Mouse (Mus musculus): ENCODE data around the gene Synrg. TPM values are rescaled to one million over a fixed set of nuclear protein-coding genes. Genes with fewer than 3 reads are reported as not detected.

The Synrg gene
- polyA plus RNA-seq, 1 experiment from 2014 or later, result 26.4 TPM

- Histone ChIP-seq H3K4me1 (ENCODE audit: control insufficient read depth, insufficient read depth, low read length) (no peaks in the 10 kb centered on the region), H3K9ac (ENCODE audit: low read depth, low read length) (no peak overlapping the region), H3K27ac (ENCODE audit: low read length) (no peak overlapping the region), H3K36me3 (ENCODE audit: control insufficient read depth, insufficient read depth, low read length) (peaks cover 31% of the 10 kb centered on the region), H3K9me3 (replicated peaks; ENCODE audit: control insufficient read depth, low read length, poor library complexity, severe bottlenecking) (no peaks in the 10 kb centered on the region), H3K27me3 (ENCODE audit: control insufficient read depth, insufficient read depth, low read depth, low read length) (no peaks in the 10 kb centered on the region), H3K4me2 (ENCODE audit: low read length) (no peak overlapping the region), H3K4me3 (ENCODE audit: low read depth, low read length) (no peak overlapping the region)
- WGBS, result 93% methylated on average over 13 of the region's 13 CpGs
- ATAC-seq, result no peak
These were observed 12.2 kb downstream of the Synrg start for GRCm38 (mm10) chr11:83976236-83976977.

- Histone ChIP-seq H3K4me2 (ENCODE audit: low read length) (no peak overlapping the region), H3K4me1 (ENCODE audit: control insufficient read depth, insufficient read depth, low read length) (no peaks in the 10 kb centered on the region), H3K4me3 (ENCODE audit: low read depth, low read length) (no peak overlapping the region), H3K9ac (ENCODE audit: low read depth, low read length) (no peak overlapping the region), H3K9me3 (replicated peaks; ENCODE audit: control insufficient read depth, low read length, poor library complexity, severe bottlenecking) (no peaks in the 10 kb centered on the region), H3K27ac (ENCODE audit: low read length) (no peak overlapping the region), H3K36me3 (ENCODE audit: control insufficient read depth, insufficient read depth, low read length) (peaks cover 35% of the 10 kb centered on the region), H3K27me3 (ENCODE audit: control insufficient read depth, insufficient read depth, low read depth, low read length) (no peaks in the 10 kb centered on the region)
- WGBS, result 84% methylated on average over 2 of the region's 2 CpGs
- no peak for ATAC-seq
These were observed 13.6 kb downstream of the Synrg start for GRCm38 (mm10) chr11:83977810-83978209.

GRCm38 (mm10) chr11:83979992-83980391 is 15.8 kb downstream of the Synrg start:
- Histone ChIP-seq H3K36me3 (ENCODE audit: control insufficient read depth, insufficient read depth, low read length) (peaks cover 46% of the 10 kb centered on the region), H3K9ac (ENCODE audit: low read depth, low read length) (no peak overlapping the region)

GRCm38 (mm10) chr11:83981338-83981737 is 17.1 kb downstream of the Synrg start:
- WGBS, result 82% methylated on average over 10 of the region's 10 CpGs
- Histone ChIP-seq H3K27me3 (ENCODE audit: control insufficient read depth, insufficient read depth, low read depth, low read length) (no peaks in the 10 kb centered on the region), H3K4me3 (ENCODE audit: low read depth, low read length) (no peak overlapping the region), H3K4me2 (ENCODE audit: low read length) (no peak overlapping the region), H3K27ac (ENCODE audit: low read length) (no peak overlapping the region), H3K9me3 (replicated peaks; ENCODE audit: control insufficient read depth, low read length, poor library complexity, severe bottlenecking) (no peaks in the 10 kb centered on the region), H3K36me3 (ENCODE audit: control insufficient read depth, insufficient read depth, low read length) (peaks cover 52% of the 10 kb centered on the region), H3K9ac (ENCODE audit: low read depth, low read length) (no peak overlapping the region), H3K4me1 (ENCODE audit: control insufficient read depth, insufficient read depth, low read length) (no peaks in the 10 kb centered on the region)
- no peak for ATAC-seq

More at GRCm38 (mm10) chr11:83979992-83980391, 15.8 kb downstream of the Synrg start:
- Histone ChIP-seq H3K27ac (ENCODE audit: low read length) (no peak overlapping the region), H3K4me2 (ENCODE audit: low read length) (no peak overlapping the region), H3K9me3 (replicated peaks; ENCODE audit: control insufficient read depth, low read length, poor library complexity, severe bottlenecking) (no peaks in the 10 kb centered on the region), H3K4me3 (ENCODE audit: low read depth, low read length) (no peak overlapping the region), H3K4me1 (ENCODE audit: control insufficient read depth, insufficient read depth, low read length) (no peaks in the 10 kb centered on the region), H3K27me3 (ENCODE audit: control insufficient read depth, insufficient read depth, low read depth, low read length) (no peaks in the 10 kb centered on the region)
- ATAC-seq, result no peak
- WGBS, result 94% methylated on average over 6 of the region's 6 CpGs

DNA sequence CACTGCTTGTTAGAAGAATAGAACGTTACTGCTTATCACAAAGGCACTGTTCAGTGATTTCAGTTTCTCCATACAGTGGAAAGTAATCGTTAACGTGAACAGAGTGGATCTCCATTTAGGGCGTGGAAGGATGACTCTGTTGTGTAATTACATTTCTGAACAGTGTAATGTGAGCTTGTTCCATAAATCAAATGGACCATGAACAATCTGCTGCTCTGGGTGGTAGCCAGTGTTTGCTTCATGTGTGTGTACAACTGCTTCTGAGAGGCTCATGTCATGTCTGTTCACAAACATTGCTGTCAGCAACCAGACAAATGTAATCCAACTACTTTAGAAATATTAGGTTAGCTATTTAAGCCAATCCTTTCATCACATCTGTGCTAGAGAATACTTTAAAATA is 27.5 kb downstream of the Synrg start:
- H3K9me3 ChIP-seq (replicated peaks; ENCODE audit: control insufficient read depth, low read length, poor library complexity, severe bottlenecking), result no peaks in the 10 kb centered on the region
- H3K27me3 ChIP-seq (ENCODE audit: control insufficient read depth, insufficient read depth, low read depth, low read length), result no peaks in the 10 kb centered on the region
- no peak overlapping the region for H3K27ac ChIP-seq (ENCODE audit: low read length)
- peaks cover 54% of the 10 kb centered on the region for H3K36me3 ChIP-seq (ENCODE audit: control insufficient read depth, insufficient read depth, low read length)
- no peak overlapping the region for H3K4me2 ChIP-seq (ENCODE audit: low read length)
- ATAC-seq, result no peak
- 84% methylated on average over 4 of the region's 4 CpGs for WGBS
- no peak overlapping the region for H3K4me3 ChIP-seq (ENCODE audit: low read depth, low read length)
- H3K9ac ChIP-seq (ENCODE audit: low read depth, low read length), result no peak overlapping the region
- H3K4me1 ChIP-seq (ENCODE audit: control insufficient read depth, insufficient read depth, low read length), result no peaks in the 10 kb centered on the region

DNA sequence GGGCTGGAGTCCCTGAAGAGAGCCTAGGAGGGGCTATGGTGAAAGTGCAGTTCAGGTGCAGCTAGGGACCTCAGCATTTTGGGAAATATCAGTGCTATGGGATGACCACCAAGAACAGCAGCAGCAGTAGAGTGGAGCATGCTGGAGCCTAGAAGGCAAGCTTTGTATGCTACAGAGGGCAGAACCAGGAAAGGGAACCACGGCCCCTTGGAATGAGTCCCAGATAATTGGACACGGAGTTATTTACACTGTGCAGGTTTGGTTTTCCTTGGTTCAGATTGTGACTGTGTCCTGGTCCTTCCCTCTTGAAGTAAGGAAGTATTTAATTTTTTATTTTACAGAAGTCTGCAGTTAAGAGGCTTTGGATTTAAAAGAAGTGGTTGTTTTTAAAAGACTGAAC is 29.2 kb downstream of the Synrg start:
- Histone ChIP-seq H3K27ac (ENCODE audit: low read length) (no peak overlapping the region), H3K4me1 (ENCODE audit: control insufficient read depth, insufficient read depth, low read length) (no peaks in the 10 kb centered on the region), H3K4me3 (ENCODE audit: low read depth, low read length) (no peak overlapping the region), H3K27me3 (ENCODE audit: control insufficient read depth, insufficient read depth, low read depth, low read length) (no peaks in the 10 kb centered on the region), H3K9me3 (replicated peaks; ENCODE audit: control insufficient read depth, low read length, poor library complexity, severe bottlenecking) (no peaks in the 10 kb centered on the region), H3K36me3 (ENCODE audit: control insufficient read depth, insufficient read depth, low read length) (peaks cover 52% of the 10 kb centered on the region), H3K9ac (ENCODE audit: low read depth, low read length) (no peak overlapping the region), H3K4me2 (ENCODE audit: low read length) (no peak overlapping the region)
- WGBS, result 82% methylated on average over 2 of the region's 2 CpGs
- no peak for ATAC-seq

DNA sequence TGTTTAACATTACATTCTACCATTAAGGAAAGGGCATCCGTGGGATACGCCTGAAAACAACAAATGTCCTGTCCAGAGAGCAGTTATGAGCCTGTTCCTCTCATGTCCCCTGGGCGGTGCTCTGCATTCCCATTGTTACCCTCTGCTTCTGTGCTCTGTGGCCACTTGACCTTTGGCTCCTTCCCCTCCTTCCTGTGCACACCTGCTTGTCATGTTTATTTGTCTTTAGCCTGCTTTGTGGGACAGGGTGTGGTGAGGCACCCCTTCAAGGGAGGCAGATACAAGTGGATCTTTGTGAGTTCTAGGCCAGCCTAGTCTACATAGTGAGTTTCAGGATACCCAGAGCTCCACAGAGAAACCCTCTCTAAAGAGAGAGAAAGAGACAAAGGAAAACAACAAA is 30.3 kb downstream of the Synrg start:
- H3K9me3 ChIP-seq (replicated peaks; ENCODE audit: control insufficient read depth, low read length, poor library complexity, severe bottlenecking), result no peaks in the 10 kb centered on the region
- no peak overlapping the region for H3K4me3 ChIP-seq (ENCODE audit: low read depth, low read length)
- H3K9ac ChIP-seq (ENCODE audit: low read depth, low read length), result no peak overlapping the region
- H3K27me3 ChIP-seq (ENCODE audit: control insufficient read depth, insufficient read depth, low read depth, low read length), result no peaks in the 10 kb centered on the region
- 92% methylated on average over 3 of the region's 3 CpGs for WGBS
- no peak overlapping the region for H3K4me2 ChIP-seq (ENCODE audit: low read length)
- H3K27ac ChIP-seq (ENCODE audit: low read length), result no peak overlapping the region
- no peaks in the 10 kb centered on the region for H3K4me1 ChIP-seq (ENCODE audit: control insufficient read depth, insufficient read depth, low read length)
- peaks cover 50% of the 10 kb centered on the region for H3K36me3 ChIP-seq (ENCODE audit: control insufficient read depth, insufficient read depth, low read length)
- no peak for ATAC-seq

DNA sequence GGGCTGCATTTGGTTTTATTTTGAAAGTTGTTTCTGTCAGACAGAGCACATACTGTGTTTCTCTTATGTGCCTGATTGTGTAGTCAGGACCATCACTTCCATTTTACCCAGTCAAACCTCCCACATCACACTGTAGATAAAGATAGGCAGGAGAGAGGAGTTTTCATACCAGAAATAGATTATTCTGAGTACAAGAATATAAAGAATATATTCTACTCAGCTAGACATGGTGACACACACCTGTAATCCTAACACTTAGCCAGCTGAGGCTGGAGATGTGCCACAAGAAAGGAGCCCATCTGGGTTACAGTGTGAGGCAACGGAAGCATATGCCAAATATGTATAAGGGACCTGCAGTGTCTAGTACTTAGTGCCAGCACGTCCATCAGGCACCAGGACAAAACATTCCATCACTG is 31.3 kb downstream of the Synrg start:
- Histone ChIP-seq H3K4me2 (ENCODE audit: low read length) (no peak overlapping the region), H3K9me3 (replicated peaks; ENCODE audit: control insufficient read depth, low read length, poor library complexity, severe bottlenecking) (no peaks in the 10 kb centered on the region), H3K4me1 (ENCODE audit: control insufficient read depth, insufficient read depth, low read length) (no peaks in the 10 kb centered on the region), H3K4me3 (ENCODE audit: low read depth, low read length) (no peak overlapping the region), H3K27ac (ENCODE audit: low read length) (no peak overlapping the region), H3K36me3 (ENCODE audit: control insufficient read depth, insufficient read depth, low read length) (peaks cover 51% of the 10 kb centered on the region), H3K27me3 (ENCODE audit: control insufficient read depth, insufficient read depth, low read depth, low read length) (no peaks in the 10 kb centered on the region), H3K9ac (ENCODE audit: low read depth, low read length) (no peak overlapping the region)
- WGBS, result 93% methylated on average over 2 of the region's 2 CpGs
- no peak for ATAC-seq

DNA sequence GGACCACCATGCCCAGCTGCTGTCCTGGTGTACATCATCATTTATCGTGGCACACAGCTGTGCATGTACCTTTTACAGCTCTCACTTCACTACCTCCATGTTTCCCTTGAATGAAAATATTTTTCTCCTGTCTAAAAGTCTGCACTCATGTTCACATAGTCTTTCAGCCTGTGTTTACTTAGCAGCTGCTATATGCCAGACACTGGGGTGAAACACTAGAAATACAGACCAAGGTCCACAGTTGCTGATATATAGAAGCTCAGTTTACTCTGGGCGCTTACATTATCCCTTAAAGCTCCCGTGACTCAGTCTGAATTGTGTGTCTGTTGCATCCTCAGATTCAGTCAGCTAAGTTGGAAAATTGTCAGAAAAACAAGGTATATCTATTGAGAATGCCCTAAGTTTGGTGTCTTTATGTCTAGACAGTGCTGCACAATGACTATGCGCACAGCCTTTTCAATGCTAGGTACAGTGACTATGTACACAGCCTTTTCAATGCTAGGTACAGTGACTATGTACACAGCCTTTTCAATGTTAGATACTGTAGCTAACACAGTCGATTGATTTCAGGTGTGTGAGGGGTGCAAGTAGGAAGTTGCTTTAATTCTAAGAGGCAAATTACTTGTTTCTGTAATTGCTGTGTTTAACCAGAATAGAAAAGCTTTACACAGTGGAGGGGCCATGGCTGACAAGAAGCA is 33.1 kb downstream of the Synrg start:
- Histone ChIP-seq H3K27ac (ENCODE audit: low read length) (no peak overlapping the region), H3K4me1 (ENCODE audit: control insufficient read depth, insufficient read depth, low read length) (no peaks in the 10 kb centered on the region), H3K4me2 (ENCODE audit: low read length) (no peak overlapping the region), H3K36me3 (ENCODE audit: control insufficient read depth, insufficient read depth, low read length) (peaks cover 49% of the 10 kb centered on the region), H3K4me3 (ENCODE audit: low read depth, low read length) (no peak overlapping the region), H3K9ac (ENCODE audit: low read depth, low read length) (no peak overlapping the region), H3K27me3 (ENCODE audit: control insufficient read depth, insufficient read depth, low read depth, low read length) (no peaks in the 10 kb centered on the region), H3K9me3 (replicated peaks; ENCODE audit: control insufficient read depth, low read length, poor library complexity, severe bottlenecking) (no peaks in the 10 kb centered on the region)
- ATAC-seq, result no peak
- WGBS, result 97% methylated on average over 5 of the region's 5 CpGs
